Mouse (Mus musculus): ENCODE results near the gene Ipo13. TPM values are rescaled to one million over a fixed set of nuclear protein-coding genes. Genes with fewer than 3 reads are reported as not detected.

Ipo13 gene
- total RNA-seq (2021), result 100 to 1,000 TPM; 115 to 121 TPM

GRCm38 (mm10) chr4:117914591-117915442 is at the start of gene Ipo13:
Ipo13 (minus strand) TSS chr4:117914999.
- intact Hi-C loops (cut with DNase I), result no loop called here
- peak; percentile 86 to 93 for DNase-seq (ENCODE audit: extremely low spot score in 1 of 2, low spot score in 2 of 2)

DNA sequence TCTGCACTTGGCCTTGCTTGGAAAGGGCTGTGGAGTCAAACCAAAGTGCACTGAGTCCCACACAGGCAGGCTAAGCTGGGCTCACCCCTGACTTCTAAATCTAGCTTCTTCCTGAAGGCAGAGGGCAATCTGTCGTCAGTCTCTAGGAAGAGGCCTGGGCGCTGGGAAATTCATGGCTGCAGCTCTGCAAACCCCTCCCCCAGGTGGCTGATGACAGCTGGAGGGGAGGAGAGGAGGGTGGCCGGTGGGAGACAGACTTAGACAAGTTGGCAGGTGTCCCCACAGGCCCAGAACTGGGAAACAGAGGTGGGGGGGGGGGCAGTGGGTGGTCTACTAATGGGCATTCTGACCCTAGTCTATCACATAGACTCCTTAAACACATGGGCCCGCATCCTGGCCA is 42.7 kb upstream of the Ipo13 start:
- DNase-seq (ENCODE audit: extremely low spot score in 1 of 2, low spot score in 2 of 2), result no peak
- intact Hi-C loops (cut with DNase I), result no loop called here

DNA sequence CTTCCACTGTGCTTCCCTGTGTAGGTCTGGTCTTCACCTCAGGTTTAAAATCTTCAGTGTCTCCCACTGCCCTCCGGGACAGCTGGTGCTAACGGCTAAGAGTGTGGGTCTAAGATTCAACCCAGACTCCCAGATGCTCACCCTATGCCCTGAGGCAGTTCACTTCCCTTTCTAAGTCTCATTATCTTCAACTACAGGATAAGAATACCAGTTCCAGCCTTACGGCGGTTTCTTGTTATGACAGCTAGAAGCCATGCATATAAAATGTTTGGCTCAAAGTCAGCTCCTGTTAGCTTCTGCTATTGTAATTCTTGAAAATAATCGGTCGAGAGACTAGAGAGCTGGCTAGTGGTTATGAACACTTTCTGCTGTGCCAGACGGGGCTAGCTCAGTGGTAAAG is 32.7 kb upstream of the Ipo13 start:
- no peak for DNase-seq (ENCODE audit: extremely low spot score in 1 of 2, low spot score in 2 of 2)
- intact Hi-C loops (cut with DNase I), result no loop called here

GRCm38 (mm10) chr4:117946639-117947305 is 32.0 kb upstream of the Ipo13 start:
- DNase-seq (ENCODE audit: extremely low spot score in 1 of 2, low spot score in 2 of 2), result no peak
- intact Hi-C loops (cut with DNase I), result no loop called here

- intact Hi-C loops (cut with DNase I), result no loop called here
- no peak for DNase-seq (ENCODE audit: extremely low spot score in 1 of 2, low spot score in 2 of 2)
Observed at GRCm38 (mm10) chr4:117943317-117943716, 28.5 kb upstream of the Ipo13 start.

- DNase-seq (ENCODE audit: extremely low spot score in 1 of 2, low spot score in 2 of 2), result no peak
- intact Hi-C loops (cut with DNase I), result no loop called here
Observed at GRCm38 (mm10) chr4:117936964-117937363, 22.2 kb upstream of the Ipo13 start.

GRCm38 (mm10) chr4:117934081-117934480 is 19.3 kb upstream of the Ipo13 start:
- intact Hi-C loops (cut with DNase I), result no loop called here
- no peak for DNase-seq (ENCODE audit: extremely low spot score in 1 of 2, low spot score in 2 of 2)

- intact Hi-C loops (cut with DNase I), result no loop called here
- no peak for DNase-seq (ENCODE audit: extremely low spot score in 1 of 2, low spot score in 2 of 2)
Observed at GRCm38 (mm10) chr4:117933248-117933647, 18.4 kb upstream of the Ipo13 start.

GRCm38 (mm10) chr4:117929391-117929881 is 14.6 kb upstream of the Ipo13 start, which contains the start of gene Artn:
Artn (minus strand) TSS chr4:117929763.
- intact Hi-C loops (cut with DNase I), result loop anchor here (10.0 kb wide), 1 partner anchor 365 kb away; the partner anchor contains the start of gene Ptprf
- DNase-seq (ENCODE audit: extremely low spot score in 1 of 2, low spot score in 2 of 2), result peak in 1 of 2 experiments; percentile 41

DNA sequence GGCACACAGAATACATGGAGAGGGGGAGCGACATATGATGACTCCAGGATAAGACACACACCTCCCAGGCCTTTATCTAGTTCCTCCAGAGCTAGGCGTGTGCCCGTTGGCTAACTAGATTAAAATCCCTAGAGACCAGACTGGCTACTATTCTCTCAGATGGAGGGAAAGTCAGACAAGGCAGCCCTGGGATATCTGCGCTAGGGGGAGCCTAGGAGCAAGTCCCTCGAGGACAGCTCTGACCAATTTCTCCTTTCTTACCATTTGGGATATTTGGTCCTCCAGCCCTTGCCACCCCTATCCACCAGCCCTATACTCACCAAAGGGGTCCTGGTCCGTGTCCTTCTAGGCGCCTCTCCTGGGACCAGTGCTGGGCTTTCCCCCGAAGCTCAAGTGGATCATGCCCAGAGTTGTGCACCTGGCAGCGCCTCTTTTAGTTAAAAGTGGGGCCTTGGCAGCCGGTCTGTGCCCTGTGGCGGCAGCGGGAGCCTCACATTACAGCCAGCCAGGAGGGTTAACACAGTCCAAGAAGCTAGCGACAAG is 14.0 kb upstream of the Ipo13 start:
- DNase-seq (ENCODE audit: extremely low spot score in 1 of 2, low spot score in 2 of 2), result peak in 1 of 2 experiments; percentile 56

DNA sequence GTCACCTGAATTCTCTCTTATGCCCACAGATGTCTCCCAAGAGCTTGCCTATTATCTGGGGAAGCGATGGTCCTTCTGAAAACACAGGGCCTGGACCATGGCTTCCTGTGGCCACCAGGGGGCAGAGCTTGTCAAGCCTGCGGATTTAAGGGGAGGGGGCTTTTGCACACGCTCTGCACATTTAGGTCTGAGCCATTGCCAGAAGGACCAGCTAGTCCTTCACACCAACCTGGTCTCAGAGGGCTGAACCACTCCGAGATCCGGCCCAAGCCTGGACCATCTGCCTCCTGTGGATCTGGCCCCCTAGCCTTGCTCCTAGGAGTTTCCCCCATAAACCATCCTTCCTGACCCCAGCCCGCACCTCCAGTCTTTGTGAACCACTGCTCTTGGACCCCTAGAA is 13.4 kb upstream of the Ipo13 start:
- intact Hi-C loops (cut with DNase I), result loop anchor here (1.0 to 10.0 kb wide), 2 partner anchors 155 to 367 kb away; partner anchors contain the start of gene Ptprf
- DNase-seq (ENCODE audit: extremely low spot score in 1 of 2, low spot score in 2 of 2), result peak in 1 of 2 experiments; percentile 60

More for the DNA sequence above, 14.0 kb upstream of the Ipo13 start:
- intact Hi-C loops (cut with DNase I), result loop anchor here (1.0 to 10.0 kb wide), 2 partner anchors 155 to 366 kb away; partner anchors contain the start of gene Ptprf

DNA sequence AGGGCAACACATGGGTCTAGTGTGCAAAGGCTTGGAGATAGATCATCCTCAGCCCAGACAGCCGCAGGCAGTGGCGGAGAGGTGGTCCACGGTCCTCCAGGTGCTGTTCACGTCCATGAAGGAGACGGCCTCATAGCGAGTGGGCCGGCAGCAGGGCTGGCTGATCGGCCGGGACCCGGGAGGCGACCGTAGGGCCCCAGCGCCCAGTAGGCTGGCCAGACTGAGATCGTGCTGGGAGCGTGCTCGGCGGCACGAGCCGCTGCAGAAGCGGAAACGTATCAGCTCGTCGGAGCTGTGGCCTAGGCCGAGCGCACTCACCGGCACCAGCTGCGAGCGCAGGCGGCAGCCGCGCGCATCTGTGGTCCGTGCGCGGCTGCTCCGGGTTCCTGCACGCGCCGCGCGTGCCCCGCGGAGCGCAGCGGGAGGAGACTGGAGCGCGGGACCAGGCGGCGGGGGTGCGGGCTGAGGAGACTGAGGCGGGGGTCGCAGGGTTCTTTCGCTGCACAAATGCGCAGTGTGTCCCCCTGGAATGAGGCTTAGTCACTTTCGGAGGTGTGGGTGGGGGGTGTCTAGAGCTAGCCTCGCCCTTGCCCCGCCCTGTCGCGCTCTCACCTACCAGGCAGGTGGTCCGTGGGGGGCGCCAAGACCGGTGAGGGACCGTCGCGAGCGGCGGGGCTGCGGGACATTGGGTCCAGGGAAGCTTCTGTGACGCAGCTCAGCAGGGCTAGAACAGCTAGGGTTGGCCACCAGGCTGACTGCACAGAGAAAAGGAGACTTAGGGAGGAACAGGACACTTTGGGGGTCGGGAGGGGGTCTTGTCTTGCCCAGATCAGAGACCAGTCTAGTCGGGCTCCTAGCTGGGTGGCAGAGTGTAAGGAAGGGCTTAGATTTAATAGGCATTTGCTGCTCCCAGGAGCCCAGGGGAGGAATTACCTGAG is 12.0 kb upstream of the Ipo13 start:
- DNase-seq (ENCODE audit: extremely low spot score in 1 of 2, low spot score in 2 of 2), result peak in 1 of 2 experiments; percentile 77
- intact Hi-C loops (cut with DNase I), result loop anchor here (10.0 kb wide), 1 partner anchor 368 kb away; the partner anchor contains the start of gene Ptprf

DNA sequence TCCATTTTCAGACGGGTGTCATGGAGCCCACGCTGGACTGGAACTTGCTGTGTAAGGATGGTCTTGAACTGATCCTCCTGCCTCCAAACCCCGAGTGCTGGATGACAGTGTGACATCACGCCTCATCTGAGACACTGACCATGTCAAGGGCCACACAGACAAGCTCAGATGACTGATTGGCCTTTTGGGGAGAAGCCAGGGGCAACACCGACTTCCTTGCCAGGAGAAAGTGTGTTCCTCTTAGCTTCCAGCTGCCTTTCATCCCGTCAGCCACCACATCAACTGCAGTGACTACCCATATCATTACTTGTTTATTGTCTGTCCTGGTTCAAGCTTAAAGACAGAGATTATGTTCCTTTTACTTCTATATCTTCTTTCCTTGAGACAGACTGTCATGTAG is 10.1 kb upstream of the Ipo13 start:
- DNase-seq (ENCODE audit: extremely low spot score in 1 of 2, low spot score in 2 of 2), result no peak
- intact Hi-C loops (cut with DNase I), result loop anchor here (10.0 kb wide), 1 partner anchor 370 kb away; the partner anchor contains the start of gene Ptprf

- intact Hi-C loops (cut with DNase I), result loop anchor here (10.0 kb wide), 1 partner anchor 371 kb away; the partner anchor contains the start of gene Ptprf
- no peak for DNase-seq (ENCODE audit: extremely low spot score in 1 of 2, low spot score in 2 of 2)
Observed at GRCm38 (mm10) chr4:117923450-117923849, 8.7 kb upstream of the Ipo13 start.

DNA sequence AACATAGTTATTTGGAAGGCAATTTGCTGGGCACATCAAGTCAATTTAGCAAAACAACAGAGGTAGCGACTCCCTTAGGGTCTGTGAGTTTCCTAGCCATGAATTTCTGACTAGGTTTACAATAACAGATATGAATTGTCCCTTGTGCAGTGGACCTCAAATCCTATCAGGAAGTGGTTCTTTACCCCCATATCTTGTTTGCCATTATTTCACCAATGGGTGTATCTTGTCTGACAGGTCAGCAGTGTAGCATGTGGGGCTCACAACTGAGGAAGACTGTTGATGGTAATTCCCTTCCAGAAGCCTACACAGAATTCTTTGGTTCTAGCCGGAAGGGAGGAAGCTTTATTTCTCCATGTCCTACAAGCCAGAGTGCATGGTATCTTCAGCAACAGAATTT is 6.6 kb upstream of the Ipo13 start:
- intact Hi-C loops (cut with DNase I), result loop anchor here (10.0 kb wide), 1 partner anchor 373 kb away; the partner anchor contains the start of gene Ptprf
- no peak for DNase-seq (ENCODE audit: extremely low spot score in 1 of 2, low spot score in 2 of 2)

DNA sequence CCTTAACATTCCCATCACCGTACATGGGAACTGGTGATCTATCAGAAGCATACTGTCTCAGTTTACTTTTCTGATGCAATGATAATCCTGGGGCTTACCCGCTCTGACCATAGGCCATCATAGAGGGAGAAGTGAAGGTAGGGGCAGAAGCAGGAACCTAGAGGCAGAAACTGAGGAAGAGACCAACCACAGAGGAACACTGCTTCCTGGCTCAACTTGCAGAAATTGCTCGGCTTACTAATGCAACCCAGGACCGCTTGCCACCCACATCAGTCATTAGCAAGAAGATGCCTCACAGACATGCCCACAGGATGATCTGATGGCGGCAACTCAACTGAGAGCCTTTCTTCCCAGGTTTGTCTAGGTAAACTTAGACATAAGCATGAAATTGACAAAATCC is 4.0 kb upstream of the Ipo13 start:
- intact Hi-C loops (cut with DNase I), result no loop called here
- no peak for DNase-seq (ENCODE audit: extremely low spot score in 1 of 2, low spot score in 2 of 2)

DNA sequence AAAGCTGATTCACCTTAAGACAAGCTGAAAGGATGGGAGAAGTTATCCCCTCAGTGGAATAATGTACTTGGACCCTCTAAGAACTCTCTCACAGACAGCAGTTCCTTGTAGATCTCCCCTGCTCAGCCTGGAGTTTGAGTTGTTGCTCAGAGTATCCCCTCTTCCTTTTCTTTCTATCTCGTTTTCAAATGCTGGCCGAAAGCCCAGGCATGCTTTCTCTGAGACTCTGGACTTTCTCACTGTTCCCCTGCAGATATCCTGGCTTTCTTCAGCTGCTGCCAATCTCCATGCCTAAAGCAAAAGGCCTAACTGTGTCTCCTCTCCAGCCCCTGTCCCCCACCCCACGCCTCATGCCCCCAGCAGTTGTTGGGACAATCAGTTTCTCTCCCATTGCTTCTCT is 3.5 kb upstream of the Ipo13 start:
- no peak for DNase-seq (ENCODE audit: extremely low spot score in 1 of 2, low spot score in 2 of 2)
- intact Hi-C loops (cut with DNase I), result no loop called here

GRCm38 (mm10) chr4:117917847-117918246 is 3.0 kb upstream of the Ipo13 start:
- intact Hi-C loops (cut with DNase I), result no loop called here
- no peak for DNase-seq (ENCODE audit: extremely low spot score in 1 of 2, low spot score in 2 of 2)

Measured in left cerebral cortex, postnatal 10 days (tissue).